Mouse (Mus musculus): ENCODE measurements at regions not wholly inside any gene's neighbourhood (a gene's known extent, or its start where the extent isn't known, plus 50 kb on each side); places are given as distances from the start of the nearest gene placed in this dataset.

GRCm38 (mm10) chr12:99041606-99042005 lies 121.2 kb downstream of the Ttc8 start:
- no peak for TF ChIP-seq CTCF (IDR thresholded peaks at IDR 0.05; ENCODE audit: low read depth)
- TF ChIP-seq EP300 (IDR thresholded peaks at IDR 0.05; ENCODE audit: low read depth): no peak

All from liver, postnatal 0 days (tissue).